Mouse (Mus musculus): ENCODE measurements at regions not wholly inside any gene's neighbourhood (a gene's known extent, or its start where the extent isn't known, plus 50 kb on each side); places are given as distances from the start of the nearest gene placed in this dataset.
A peak's percentile ranks its signal among the peaks of the same experiment; 100 is the strongest.
"Not testable (repeated sequence)": the region's sequence is repeated elsewhere in the genome, so short reads cannot be mapped to it uniquely, and the experiment has no call there.

- DNase-seq (ENCODE audit: low spot score) (no peak), ATAC-seq (ENCODE audit: low FRiP score, low read depth) (no peak)
- H3K27ac ChIP-seq (replicated peaks; ENCODE audit: low read depth, low read length): no peak overlapping the region
- H3K4me2 ChIP-seq (replicated peaks; ENCODE audit: low read depth, low read length, severe bottlenecking): no peak overlapping the region
- H3K9me3 ChIP-seq (ENCODE audit: control insufficient read depth, low read length): no peaks in the 10 kb centered on the region
- 71% methylated on average over 2 of the region's 2 CpGs for WGBS
- H3K27me3 ChIP-seq (ENCODE audit: control insufficient read depth, insufficient read depth, low read length): no peaks in the 10 kb centered on the region
- H3K4me3 ChIP-seq (replicated peaks; ENCODE audit: low read length): no peak overlapping the region
- H3K9ac ChIP-seq (ENCODE audit: low read depth, low read length, severe bottlenecking): no peak overlapping the region
- H3K36me3 ChIP-seq (ENCODE audit: control insufficient read depth, insufficient read depth, low read length): no peaks in the 10 kb centered on the region
- no peak for TF ChIP-seq POLR2A (IDR thresholded peaks at IDR 0.05; ENCODE audit: borderline replicate concordance, extremely low read depth, insufficient read depth, insufficient read length)
- no peaks in the 10 kb centered on the region for H3K4me1 ChIP-seq (ENCODE audit: control insufficient read depth, insufficient read depth, low read length)
Observed at GRCm38 (mm10) chr12:15455744-15456143, 361.0 kb downstream of the Trib2 start.

- WGBS: 66% methylated on average over 4 of the region's 4 CpGs
Observed at GRCm38 (mm10) chr12:15449484-15449883, 367.2 kb downstream of the Trib2 start.

GRCm38 (mm10) chr12:15416180-15416766, 400.4 kb downstream of the Trib2 start:
- ATAC-seq (ENCODE audit: low FRiP score, low read depth) (no peak), DNase-seq (ENCODE audit: low spot score) (peak; percentile 60)
- Histone ChIP-seq H3K4me3 (replicated peaks; ENCODE audit: low read length) (no peak overlapping the region), H3K9ac (ENCODE audit: low read depth, low read length, severe bottlenecking) (no peak overlapping the region), H3K9me3 (ENCODE audit: control insufficient read depth, low read length) (no peaks in the 10 kb centered on the region), H3K4me2 (replicated peaks; ENCODE audit: low read depth, low read length, severe bottlenecking) (no peak overlapping the region), H3K36me3 (ENCODE audit: control insufficient read depth, insufficient read depth, low read length) (no peaks in the 10 kb centered on the region), H3K27me3 (ENCODE audit: control insufficient read depth, insufficient read depth, low read length) (no peaks in the 10 kb centered on the region), H3K27ac (replicated peaks; ENCODE audit: low read depth, low read length) (no peak overlapping the region), H3K4me1 (ENCODE audit: control insufficient read depth, insufficient read depth, low read length) (no peaks in the 10 kb centered on the region)
- TF ChIP-seq POLR2A (IDR thresholded peaks at IDR 0.05; ENCODE audit: borderline replicate concordance, extremely low read depth, insufficient read depth, insufficient read length): no peak
- WGBS: 14% methylated on average over 4 of the region's 4 CpGs

More at GRCm38 (mm10) chr12:15449484-15449883, 367.2 kb downstream of the Trib2 start:
- no peak for ATAC-seq (ENCODE audit: low FRiP score, low read depth)
- H3K4me1 ChIP-seq (ENCODE audit: control insufficient read depth, insufficient read depth, low read length): no peaks in the 10 kb centered on the region
- H3K4me3 ChIP-seq (replicated peaks; ENCODE audit: low read length): no peak overlapping the region
- no peaks in the 10 kb centered on the region for H3K36me3 ChIP-seq (ENCODE audit: control insufficient read depth, insufficient read depth, low read length)
- H3K4me2 ChIP-seq (replicated peaks; ENCODE audit: low read depth, low read length, severe bottlenecking): no peak overlapping the region
- DNase-seq (ENCODE audit: low spot score): no peak
- H3K27ac ChIP-seq (replicated peaks; ENCODE audit: low read depth, low read length): no peak overlapping the region
- no peak overlapping the region for H3K9ac ChIP-seq (ENCODE audit: low read depth, low read length, severe bottlenecking)
- no peaks in the 10 kb centered on the region for H3K27me3 ChIP-seq (ENCODE audit: control insufficient read depth, insufficient read depth, low read length)
- H3K9me3 ChIP-seq (ENCODE audit: control insufficient read depth, low read length): no peaks in the 10 kb centered on the region
- TF ChIP-seq POLR2A (IDR thresholded peaks at IDR 0.05; ENCODE audit: borderline replicate concordance, extremely low read depth, insufficient read depth, insufficient read length): no peak

- TF ChIP-seq POLR2A (IDR thresholded peaks at IDR 0.05; ENCODE audit: borderline replicate concordance, extremely low read depth, insufficient read depth, insufficient read length): no peak
- H3K27me3 ChIP-seq (ENCODE audit: control insufficient read depth, insufficient read depth, low read length): no peaks in the 10 kb centered on the region
- H3K4me2 ChIP-seq (replicated peaks; ENCODE audit: low read depth, low read length, severe bottlenecking): no peak overlapping the region
- no peak overlapping the region for H3K27ac ChIP-seq (replicated peaks; ENCODE audit: low read depth, low read length)
- no peaks in the 10 kb centered on the region for H3K36me3 ChIP-seq (ENCODE audit: control insufficient read depth, insufficient read depth, low read length)
- 76% methylated on average over 3 of the region's 3 CpGs for WGBS
- no peaks in the 10 kb centered on the region for H3K9me3 ChIP-seq (ENCODE audit: control insufficient read depth, low read length)
- H3K4me3 ChIP-seq (replicated peaks; ENCODE audit: low read length): no peak overlapping the region
- ATAC-seq (ENCODE audit: low FRiP score, low read depth): no peak
- H3K4me1 ChIP-seq (ENCODE audit: control insufficient read depth, insufficient read depth, low read length): no peaks in the 10 kb centered on the region
- no peak overlapping the region for H3K9ac ChIP-seq (ENCODE audit: low read depth, low read length, severe bottlenecking)
- DNase-seq (ENCODE audit: low spot score): no peak
Observed at GRCm38 (mm10) chr12:15410419-15410818, 406.3 kb downstream of the Trib2 start.

- not testable (repeated sequence) for ATAC-seq (ENCODE audit: low FRiP score, low read depth); DNase-seq (ENCODE audit: low spot score); H3K36me3 ChIP-seq (ENCODE audit: control insufficient read depth, insufficient read depth, low read length); H3K9ac ChIP-seq (ENCODE audit: low read depth, low read length, severe bottlenecking); H3K4me2 ChIP-seq (replicated peaks; ENCODE audit: low read depth, low read length, severe bottlenecking); H3K9me3 ChIP-seq (ENCODE audit: control insufficient read depth, low read length); H3K27ac ChIP-seq (replicated peaks; ENCODE audit: low read depth, low read length); H3K4me1 ChIP-seq (ENCODE audit: control insufficient read depth, insufficient read depth, low read length); H3K27me3 ChIP-seq (ENCODE audit: control insufficient read depth, insufficient read depth, low read length); H3K4me3 ChIP-seq (replicated peaks; ENCODE audit: low read length)
- 66% methylated on average over 3 of the region's 3 CpGs for WGBS
Observed at GRCm38 (mm10) chr12:15407577-15407976, 409.1 kb downstream of the Trib2 start.

GRCm38 (mm10) chr12:15392641-15393040, 424.1 kb downstream of the Trib2 start:
- no peak for ATAC-seq (ENCODE audit: low FRiP score, low read depth)
- Histone ChIP-seq H3K27ac (replicated peaks; ENCODE audit: low read depth, low read length) (no peak overlapping the region), H3K9me3 (ENCODE audit: control insufficient read depth, low read length) (no peaks in the 10 kb centered on the region), H3K4me2 (replicated peaks; ENCODE audit: low read depth, low read length, severe bottlenecking) (no peak overlapping the region), H3K4me1 (ENCODE audit: control insufficient read depth, insufficient read depth, low read length) (no peaks in the 10 kb centered on the region), H3K27me3 (ENCODE audit: control insufficient read depth, insufficient read depth, low read length) (no peaks in the 10 kb centered on the region), H3K36me3 (ENCODE audit: control insufficient read depth, insufficient read depth, low read length) (no peaks in the 10 kb centered on the region), H3K4me3 (replicated peaks; ENCODE audit: low read length) (no peak overlapping the region), H3K9ac (ENCODE audit: low read depth, low read length, severe bottlenecking) (no peak overlapping the region)
- WGBS: 84% methylated on average over 3 of the region's 3 CpGs
- no peak for TF ChIP-seq POLR2A (IDR thresholded peaks at IDR 0.05; ENCODE audit: borderline replicate concordance, extremely low read depth, insufficient read depth, insufficient read length)
- DNase-seq (ENCODE audit: low spot score): no peak

Measured in limb, embryonic 14.5 days (tissue).